Mouse (Mus musculus) lung, embryonic 16.5 days (tissue): Measurements from ENCODE around the gene Rab5b. TPM values are rescaled to one million over a fixed set of nuclear protein-coding genes. Genes with fewer than 3 reads are reported as not detected.
A peak's percentile ranks its signal among the peaks of the same experiment; 100 is the strongest.

Experiments used
- ATAC-seq: fragments of 200-750 bp; cut with Nextera tagmentation; 2 replicates; pipeline ENCODE4 v1.8.0; 2017; ENCODE audit warnings: low read depth, mild to moderate bottlenecking, moderate library complexity
- H3K27ac ChIP-seq: fragments of 300-500 bp; sonication (generic); 2 replicates; pipeline ENCODE4 v1.5.1; 2014; ENCODE audit warnings: mild to moderate bottlenecking, control low read depth, low read length
- H3K27me3 ChIP-seq: fragments of 300-500 bp; sonication (generic); 2 replicates; pipeline ENCODE4 v1.6.1; 2014; ENCODE audit warnings: low read depth, low read length, mixed read lengths; ENCODE audit not compliant: control insufficient read depth, insufficient read depth
- H3K36me3 ChIP-seq: fragments of 300-500 bp; sonication (generic); 2 replicates; pipeline ENCODE4 v1.6.1; 2014; ENCODE audit warnings: low read length; ENCODE audit not compliant: control insufficient read depth, insufficient read depth
- H3K4me1 ChIP-seq: fragments of 300-500 bp; sonication (generic); replicated peaks from 2 replicates; pipeline ENCODE4 v1.6.1; 2014; ENCODE audit warnings: low read length, mixed read lengths; ENCODE audit not compliant: control insufficient read depth, insufficient read depth
- H3K4me2 ChIP-seq: fragments of 300-500 bp; sonication (generic); 2 replicates; pipeline ENCODE4 v1.6.1; 2014; ENCODE audit warnings: low read depth, low read length, control low read depth
- H3K4me3 ChIP-seq: fragments of 300-500 bp; sonication (generic); 2 replicates; pipeline ENCODE4 v1.5.1; 2014; ENCODE audit warnings: mild to moderate bottlenecking, low read length, control low read depth
- H3K9ac ChIP-seq: fragments of 300-500 bp; sonication (generic); 2 replicates; pipeline ENCODE4 v1.6.1; 2014; ENCODE audit warnings: low read length, control low read depth
- H3K9me3 ChIP-seq: fragments of 300-500 bp; sonication (generic); 2 replicates; pipeline ENCODE4 v1.6.1; 2016; ENCODE audit warnings: low read length; ENCODE audit not compliant: control insufficient read depth
- WGBS: fragments of 180-500 bp; shearing (Covaris S2); extraction: QIAGEN DNeasy Blood & Tissue Kit; methylation state at CpG from one replicate; pipeline ENCODE4 v1.1.7; 2014; 5-methylcytosine and 5-hydroxymethylcytosine counted together
- polyA plus RNA-seq: library from polyadenylated mRNA; unstranded; fragments of >200 nt; fragmentation: Nextera tagmentation; extraction: Ambion mirVana; gene quantifications from 2 replicates; pipeline ENCODE4 v1.2.1, GENCODE M21; 2015

Rab5b gene
- polyA plus RNA-seq, result 87.9 and 90.6 TPM in 2 replicates

DNA sequence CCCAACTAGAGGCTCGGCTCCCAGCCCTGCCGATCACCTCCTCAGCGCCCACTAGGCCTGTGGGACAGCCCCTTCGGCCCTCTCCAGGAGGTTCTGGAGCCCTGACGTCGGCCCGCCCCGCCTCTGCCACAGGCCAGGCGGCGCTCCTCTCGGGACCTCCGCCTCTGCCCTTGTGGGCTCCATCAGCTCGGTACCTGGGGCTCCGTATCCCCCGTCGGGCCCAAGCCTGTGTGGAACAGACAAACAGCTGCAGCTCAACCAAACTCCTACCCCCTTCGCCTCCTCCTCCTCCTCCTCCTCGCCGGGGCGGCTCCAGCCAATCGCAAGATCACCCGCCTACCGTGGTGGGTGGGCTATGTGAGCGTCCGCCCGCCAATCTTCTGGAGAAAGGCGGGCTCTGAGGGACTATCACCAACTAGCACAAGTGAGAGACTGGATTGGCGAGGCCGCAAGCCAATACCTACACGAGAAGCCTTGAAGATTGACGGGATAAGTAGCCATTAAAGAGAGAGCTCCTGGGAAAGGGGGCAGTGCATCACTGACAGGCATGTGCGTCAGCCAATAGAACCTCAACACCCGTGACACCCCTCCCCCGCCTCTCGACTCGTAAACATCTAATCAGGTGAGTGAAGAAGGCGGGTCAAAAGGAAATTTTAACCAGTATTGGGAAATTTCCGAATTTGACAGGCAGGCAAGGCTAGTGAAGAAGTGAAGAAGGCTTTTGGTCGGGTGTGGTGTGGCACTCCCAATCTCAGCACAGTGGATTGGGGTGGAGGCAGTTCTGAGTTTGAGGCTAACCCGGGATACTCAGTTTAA, at the start of gene Rab5b:
Gene Rab5b (minus strand): TSS at position 273 of the 816 bp plus-strand sequence.
- Histone ChIP-seq H3K4me1 (peaks cover 13% of the 10 kb centered on the region), H3K9ac (peak within 1 kb of the TSS; percentile 93), H3K27ac (peak within 1 kb of the TSS; percentile 98), H3K4me3 (peak within 1 kb of the TSS; percentile 82), H3K27me3 (no peaks in the 10 kb centered on the region), H3K36me3 (peaks cover 24% of the 10 kb centered on the region), H3K9me3 (no peaks in the 10 kb centered on the region), H3K4me2 (peak within 1 kb of the TSS; percentile 76)
- under 1% methylated on average over 40 of the region's 40 CpGs for WGBS
- ATAC-seq, result peak; percentile 99

DNA sequence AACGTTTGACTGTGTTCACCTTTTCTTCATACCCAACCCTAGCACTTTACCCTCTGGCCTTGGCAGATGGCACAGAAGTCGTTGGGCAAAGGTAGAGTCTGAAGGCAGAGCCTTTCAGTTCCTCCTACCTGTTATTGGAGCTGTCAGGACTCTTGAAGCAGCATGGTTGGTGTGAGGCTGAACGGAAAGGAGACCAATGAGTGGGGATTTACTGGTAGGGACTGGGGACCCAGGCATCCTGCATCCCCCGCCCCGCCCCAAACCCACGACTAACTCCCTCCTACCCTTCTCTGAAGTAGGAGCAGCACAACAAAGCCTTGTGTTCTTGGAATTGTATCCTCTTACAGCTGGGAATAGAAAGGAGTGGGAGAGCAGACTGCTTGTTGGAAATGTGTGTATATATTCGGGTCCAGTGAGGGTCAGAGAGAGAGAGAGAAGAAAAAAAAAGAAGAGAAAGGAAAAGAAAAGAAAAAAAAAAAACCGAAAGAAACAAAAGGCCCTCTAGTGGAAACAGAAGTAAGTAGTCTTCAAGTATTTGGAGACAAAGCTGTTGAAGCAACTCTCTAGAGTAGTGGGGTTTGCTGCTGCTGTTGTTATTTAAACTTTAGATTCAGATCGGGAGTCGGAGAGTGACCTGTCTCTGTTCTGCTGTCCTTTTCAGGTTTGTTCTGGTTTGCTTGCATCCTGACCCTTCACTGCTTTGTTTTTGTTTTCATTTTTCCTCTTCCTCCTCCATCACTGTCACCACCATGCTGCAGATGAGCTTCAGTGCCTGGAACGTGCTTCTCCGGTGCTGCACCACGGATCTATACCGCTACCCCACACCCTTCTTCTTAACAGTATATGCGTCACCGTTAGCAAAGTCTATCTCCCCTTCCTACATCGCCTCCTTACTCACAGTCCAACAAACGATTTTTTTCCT, 48.9 kb upstream of the Rab5b start, which contains the start of gene Dgka:
Gene Dgka (minus strand): TSS at position 176 of the 922 bp plus-strand sequence.
- peak within 1 kb of the TSS; percentile 76 for H3K27ac ChIP-seq
- H3K9me3 ChIP-seq, result no peaks in the 10 kb centered on the region
- ATAC-seq, result no peak
- 16% methylated on average over 18 of the region's 18 CpGs for WGBS
- H3K27me3 ChIP-seq, result no peaks in the 10 kb centered on the region
- H3K36me3 ChIP-seq, result no peaks in the 10 kb centered on the region
- peak within 1 kb of the TSS; percentile 78 for H3K4me3 ChIP-seq
- peak within 1 kb of the TSS; percentile 95 for H3K4me2 ChIP-seq
- peak within 1 kb of the TSS; percentile 87 for H3K9ac ChIP-seq
- peaks cover 35% of the 10 kb centered on the region for H3K4me1 ChIP-seq

GRCm38 (mm10) chr10:128744211-128744610, 48.1 kb upstream of the Rab5b start:
- peak overlapping the region; percentile 76 for H3K27ac ChIP-seq

GRCm38 (mm10) chr10:128743791-128744191, 47.7 kb upstream of the Rab5b start:
- 0% methylated on average over 37 of the region's 37 CpGs for WGBS

More at GRCm38 (mm10) chr10:128744211-128744610, 48.1 kb upstream of the Rab5b start:
- ATAC-seq, result no peak
- peaks cover 30% of the 10 kb centered on the region for H3K4me1 ChIP-seq
- 26% methylated on average over 8 of the region's 8 CpGs for WGBS
- H3K27me3 ChIP-seq, result no peaks in the 10 kb centered on the region
- H3K4me2 ChIP-seq, result peak overlapping the region; percentile 95
- H3K4me3 ChIP-seq, result peak overlapping the region; percentile 78
- H3K36me3 ChIP-seq, result no peaks in the 10 kb centered on the region
- H3K9ac ChIP-seq, result peak overlapping the region; percentile 87
- no peaks in the 10 kb centered on the region for H3K9me3 ChIP-seq

GRCm38 (mm10) chr10:128743235-128743634, 47.2 kb upstream of the Rab5b start:
- no peak for ATAC-seq
- no peaks in the 10 kb centered on the region for H3K27me3 ChIP-seq
- H3K4me3 ChIP-seq, result peak overlapping the region; percentile 78
- H3K36me3 ChIP-seq, result no peaks in the 10 kb centered on the region
- H3K4me2 ChIP-seq, result peak overlapping the region; percentile 95
- H3K9ac ChIP-seq, result peak overlapping the region; percentile 87
- H3K27ac ChIP-seq, result peak overlapping the region; percentile 76; the same call in 1 of the 2 replicates
- H3K9me3 ChIP-seq, result no peaks in the 10 kb centered on the region
- 3% methylated on average over 7 of the region's 7 CpGs for WGBS
- peaks cover 27% of the 10 kb centered on the region for H3K4me1 ChIP-seq

More at GRCm38 (mm10) chr10:128743791-128744191, 47.7 kb upstream of the Rab5b start:
- Histone ChIP-seq H3K4me1 (peaks cover 27% of the 10 kb centered on the region), H3K4me2 (peak overlapping the region; percentile 95), H3K27ac (peak overlapping the region; percentile 76), H3K9me3 (no peaks in the 10 kb centered on the region), H3K4me3 (peak overlapping the region; percentile 78), H3K27me3 (no peaks in the 10 kb centered on the region), H3K9ac (peak overlapping the region; percentile 87), H3K36me3 (no peaks in the 10 kb centered on the region)
- peak; percentile 59 for ATAC-seq

DNA sequence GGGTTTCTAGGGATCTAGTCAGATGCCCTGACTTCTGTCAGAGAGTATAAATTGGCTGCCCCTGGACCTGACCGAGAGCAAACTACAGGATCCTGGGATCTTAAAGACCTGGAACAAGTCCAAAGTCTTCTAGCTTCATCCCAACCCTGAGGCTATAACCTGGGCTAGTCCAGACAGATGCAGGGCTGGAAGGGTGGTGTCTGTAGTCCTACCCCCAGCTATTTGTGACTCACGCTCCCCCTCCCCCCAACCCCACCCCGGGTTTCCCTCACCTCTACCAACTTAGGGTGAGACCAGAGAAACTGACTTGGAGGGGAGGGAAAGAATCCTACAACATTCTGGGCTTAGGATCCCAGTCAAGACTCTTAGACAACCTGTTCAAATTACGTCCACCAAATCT, 46.6 kb upstream of the Rab5b start:
- WGBS, result 19% methylated on average over 4 of the region's 4 CpGs
- H3K27me3 ChIP-seq, result no peaks in the 10 kb centered on the region
- H3K4me2 ChIP-seq, result peak overlapping the region; percentile 95
- H3K4me3 ChIP-seq, result peak overlapping the region; percentile 78
- no peaks in the 10 kb centered on the region for H3K36me3 ChIP-seq
- no peak overlapping the region for H3K27ac ChIP-seq
- ATAC-seq, result no peak
- H3K4me1 ChIP-seq, result peaks cover 30% of the 10 kb centered on the region
- H3K9me3 ChIP-seq, result no peaks in the 10 kb centered on the region
- H3K9ac ChIP-seq, result peak overlapping the region; percentile 87; the same call in 1 of the 2 replicates

GRCm38 (mm10) chr10:128740296-128740695, 44.2 kb upstream of the Rab5b start:
- peaks cover 25% of the 10 kb centered on the region for H3K4me1 ChIP-seq
- no peak overlapping the region for H3K4me3 ChIP-seq
- H3K27ac ChIP-seq, result no peak overlapping the region
- no peaks in the 10 kb centered on the region for H3K27me3 ChIP-seq
- H3K36me3 ChIP-seq, result no peaks in the 10 kb centered on the region
- no peaks in the 10 kb centered on the region for H3K9me3 ChIP-seq
- no peak for ATAC-seq
- no peak overlapping the region for H3K9ac ChIP-seq
- 44% methylated on average over 2 of the region's 2 CpGs for WGBS
- no peak overlapping the region for H3K4me2 ChIP-seq

DNA sequence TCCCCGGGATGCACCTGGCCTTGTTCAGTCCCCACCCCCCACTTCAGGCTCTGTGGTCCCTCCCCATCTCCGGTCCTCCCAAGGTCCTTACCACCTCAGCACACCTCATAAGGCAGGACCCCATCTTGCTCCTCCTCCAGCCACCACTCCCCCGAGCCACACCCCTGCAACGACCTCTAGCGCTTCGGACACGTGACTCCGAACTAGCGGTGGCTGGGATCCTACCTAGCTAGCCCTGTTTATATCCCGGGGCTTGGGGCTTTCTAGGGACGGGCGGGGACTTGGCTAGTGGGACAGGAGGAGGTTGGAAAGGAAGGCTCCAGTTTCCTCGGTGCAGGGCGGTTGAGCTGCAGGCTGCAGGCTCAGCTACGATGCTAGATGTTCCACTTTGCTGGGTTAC, 41.4 kb upstream of the Rab5b start:
- WGBS, result 4% methylated on average over 14 of the region's 15 CpGs
- Histone ChIP-seq H3K36me3 (peaks cover 4% of the 10 kb centered on the region; the same call in 1 of the 2 replicates), H3K4me3 (peak overlapping the region; percentile 12; the same call in 1 of the 2 replicates), H3K9me3 (no peaks in the 10 kb centered on the region), H3K27ac (no peak overlapping the region), H3K9ac (peak overlapping the region; percentile 36; the same call in 1 of the 2 replicates), H3K4me1 (peaks cover 6% of the 10 kb centered on the region), H3K27me3 (no peaks in the 10 kb centered on the region), H3K4me2 (peak overlapping the region; percentile 45)
- peak; percentile 41; the same call in 1 of the 2 replicates for ATAC-seq
